Mouse (Mus musculus): ENCODE data around the gene Xbp1. TPM values are rescaled to one million over a fixed set of nuclear protein-coding genes. Genes with fewer than 3 reads are reported as not detected.
"Not testable (repeated sequence)": the region's sequence is repeated elsewhere in the genome, so short reads cannot be mapped to it uniquely, and the experiment has no call there.

Xbp1 gene
- polyA plus RNA-seq, 1 experiment from 2014 or later = 109 TPM

DNA sequence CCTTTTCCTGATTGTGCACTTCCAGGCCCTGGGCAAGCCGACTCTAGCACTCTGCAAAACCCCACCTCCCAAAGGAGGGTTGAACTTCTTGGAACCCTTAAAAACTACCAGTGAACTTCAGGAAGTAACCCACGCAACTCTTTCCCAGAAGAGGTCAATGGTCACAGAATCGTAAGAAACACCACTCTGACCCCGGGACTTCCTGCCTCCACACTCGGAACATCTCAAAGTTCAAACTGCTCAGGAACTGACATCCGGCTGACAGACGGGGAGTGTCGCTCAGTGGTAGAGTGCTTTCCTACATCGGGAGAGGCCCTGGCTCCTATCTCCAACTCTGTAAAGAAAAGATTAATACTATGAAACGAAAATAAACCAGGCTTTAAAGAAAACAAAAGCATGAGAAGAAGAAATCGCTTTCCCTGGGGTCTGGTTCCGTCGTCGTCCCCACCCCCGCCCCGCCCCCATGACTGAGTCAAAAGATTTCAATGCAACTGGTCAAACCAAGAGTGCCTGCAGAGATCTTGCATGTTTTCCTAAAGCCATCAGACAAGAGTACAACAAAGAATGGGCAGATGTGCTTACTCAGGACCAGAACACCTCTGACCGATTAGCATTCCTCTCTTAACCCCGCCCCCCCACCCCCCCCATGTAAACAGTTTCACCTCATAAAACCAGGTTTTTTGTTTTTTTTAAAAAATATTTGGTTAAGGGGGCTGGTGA is 14.4 kb upstream of the Xbp1 start:
- Histone ChIP-seq H3K9me3 (replicated peaks) (no peaks in the 10 kb centered on the region), H3K27ac (replicated peaks) (peak overlapping the region; percentile 66), H3K4me1 (replicated peaks) (peaks cover 39% of the 10 kb centered on the region), H3K4me3 (replicated peaks) (peak overlapping the region; percentile 40), H3K4me2 (peak overlapping the region; percentile 61), H3K27me3 (no peaks in the 10 kb centered on the region), H3K9ac (no peak overlapping the region), H3K36me3 (replicated peaks) (no peaks in the 10 kb centered on the region)
- peak; percentile 55 for ATAC-seq (ENCODE audit: insufficient read depth)
- WGBS (ENCODE audit: insufficient replicate concordance) = 7% methylated on average over 18 of the region's 18 CpGs

DNA sequence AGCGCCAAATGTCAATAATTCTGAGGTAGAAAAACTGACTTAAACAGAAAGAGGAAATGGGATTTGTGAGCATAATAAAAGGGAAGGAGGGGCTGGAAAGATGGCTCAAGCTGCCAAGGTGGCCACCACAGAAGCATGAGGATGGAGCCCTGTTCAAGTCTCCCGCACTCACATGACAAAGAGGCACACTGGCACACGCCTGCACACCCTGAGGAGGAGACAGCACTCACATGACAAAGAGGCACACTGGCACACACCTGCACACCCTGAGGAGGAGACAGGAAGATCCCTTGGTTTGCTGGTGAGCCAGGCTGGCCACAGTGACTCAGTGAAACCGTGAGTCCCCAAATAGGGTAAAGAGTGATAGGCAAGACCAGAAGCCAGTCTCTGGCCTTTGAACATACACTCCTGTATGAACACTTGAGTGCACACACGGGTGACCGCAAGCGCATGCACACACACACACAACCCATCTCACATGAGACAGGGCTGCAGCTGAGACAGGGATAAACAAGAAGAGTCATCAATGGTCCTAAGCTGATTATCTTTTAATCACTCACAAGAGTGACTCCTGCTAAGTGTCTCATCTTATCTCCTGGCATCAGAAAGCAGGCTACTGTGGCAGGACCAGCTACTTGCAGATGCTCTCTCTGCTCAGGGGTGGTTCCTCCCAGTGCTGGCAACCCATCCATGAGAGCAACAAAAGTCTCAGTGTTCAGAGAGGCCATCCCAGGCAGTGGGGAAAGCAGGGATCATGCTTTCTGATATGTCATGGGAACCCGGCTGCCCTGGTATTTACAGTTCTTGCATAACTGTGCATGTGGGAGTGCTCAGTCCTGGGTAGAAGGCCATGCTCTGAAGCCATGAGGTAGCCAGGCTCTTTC is 11.0 kb upstream of the Xbp1 start:
- ATAC-seq (ENCODE audit: insufficient read depth) = peak; percentile 40
- no peak overlapping the region for H3K9ac ChIP-seq
- no peak overlapping the region for H3K4me2 ChIP-seq
- H3K27ac ChIP-seq (replicated peaks) = peak overlapping the region; percentile 69
- no peak overlapping the region for H3K4me3 ChIP-seq (replicated peaks)
- WGBS (ENCODE audit: insufficient replicate concordance) = 50% methylated on average over 8 of the region's 8 CpGs
- no peaks in the 10 kb centered on the region for H3K9me3 ChIP-seq (replicated peaks)
- H3K4me1 ChIP-seq (replicated peaks) = peaks cover 30% of the 10 kb centered on the region
- H3K36me3 ChIP-seq (replicated peaks) = no peaks in the 10 kb centered on the region
- H3K27me3 ChIP-seq = no peaks in the 10 kb centered on the region

DNA sequence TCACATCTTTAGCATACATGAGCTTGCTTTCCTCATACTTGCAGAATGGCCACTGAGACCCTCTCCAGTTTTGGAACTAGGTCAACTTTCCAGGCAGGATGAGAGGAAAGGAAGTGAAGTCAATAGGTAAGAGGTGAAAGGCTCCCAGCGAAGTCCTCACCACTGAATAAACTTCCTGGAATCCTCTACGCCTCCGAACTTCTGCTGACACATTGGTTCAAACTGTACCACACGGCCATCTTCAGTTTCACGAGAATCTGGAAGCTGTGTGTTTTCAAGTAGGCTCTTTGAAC is 10.4 kb upstream of the Xbp1 start:
- Histone ChIP-seq H3K9ac (no peak overlapping the region), H3K4me1 (replicated peaks) (peaks cover 30% of the 10 kb centered on the region), H3K27ac (replicated peaks) (peak overlapping the region; percentile 69), H3K27me3 (no peaks in the 10 kb centered on the region), H3K36me3 (replicated peaks) (no peaks in the 10 kb centered on the region), H3K4me3 (replicated peaks) (no peak overlapping the region), H3K9me3 (replicated peaks) (no peaks in the 10 kb centered on the region), H3K4me2 (no peak overlapping the region)
- 55% methylated on average over 5 of the region's 5 CpGs for WGBS (ENCODE audit: insufficient replicate concordance)
- ATAC-seq (ENCODE audit: insufficient read depth) = no peak

DNA sequence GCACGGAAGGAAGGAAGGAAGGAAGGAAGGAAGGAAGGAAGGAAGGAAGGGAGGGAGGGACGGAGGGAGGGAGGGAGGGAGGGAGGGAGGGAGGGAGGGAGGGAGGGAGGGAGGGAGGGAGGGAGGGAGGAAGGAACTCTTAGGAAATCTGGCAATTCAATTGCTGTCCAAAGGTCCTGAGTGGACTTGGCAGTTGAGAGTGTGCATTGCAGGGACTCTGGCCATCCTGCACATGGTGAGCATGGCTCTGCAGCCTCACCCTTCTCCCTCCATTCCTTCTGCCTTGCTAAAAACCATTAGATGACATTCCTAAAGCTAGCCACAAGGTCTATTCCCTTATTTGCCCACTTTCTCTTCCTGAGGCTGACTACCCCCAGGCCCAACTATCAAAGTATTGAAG is 9.8 kb upstream of the Xbp1 start:
- H3K4me3 ChIP-seq (replicated peaks); H3K4me2 ChIP-seq; H3K36me3 ChIP-seq (replicated peaks); ATAC-seq (ENCODE audit: insufficient read depth); H3K9ac ChIP-seq; H3K27me3 ChIP-seq; H3K9me3 ChIP-seq (replicated peaks): not testable (repeated sequence)
- WGBS (ENCODE audit: insufficient replicate concordance) = no CpG with 5 or more reads among the region's 2 CpGs
- H3K4me1 ChIP-seq (replicated peaks) = peaks cover 27% of the 10 kb centered on the region
- 0 out of 2 replicates have a peak overlapping the region, but pooled peaks have one; percentile 0 for H3K27ac ChIP-seq (replicated peaks)

DNA sequence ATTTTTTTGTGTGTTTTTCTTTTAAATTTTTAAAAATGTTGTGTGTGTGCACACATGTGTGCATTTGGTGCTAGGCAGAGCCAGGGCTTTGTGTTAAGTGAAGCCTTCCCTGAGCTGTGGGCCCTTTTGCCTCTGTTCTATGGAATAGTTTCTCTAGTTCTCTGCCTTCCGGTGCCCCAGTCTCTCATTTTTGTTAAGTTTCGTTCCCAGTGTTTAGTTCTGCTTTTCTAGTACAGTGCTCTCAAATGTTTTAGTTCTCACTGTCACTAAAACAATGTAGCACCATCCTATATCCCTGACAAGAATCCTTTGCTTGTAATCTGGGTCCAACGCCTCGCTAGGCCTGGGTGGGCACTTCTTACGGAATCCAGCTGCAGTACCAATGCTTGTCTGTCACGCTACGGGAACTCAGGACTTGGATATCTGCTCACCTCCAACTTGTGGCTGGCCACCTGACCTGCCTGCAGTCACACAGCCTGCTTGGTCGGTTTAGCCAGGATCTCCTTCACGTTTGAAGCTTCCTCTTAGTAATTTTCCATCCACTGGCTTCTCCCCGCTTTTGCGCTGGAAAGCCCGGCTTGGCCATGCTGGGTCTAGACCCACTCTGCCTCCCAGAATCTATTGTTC is 8.2 kb upstream of the Xbp1 start:
- Histone ChIP-seq H3K36me3 (replicated peaks) (no peaks in the 10 kb centered on the region), H3K27me3 (0 out of 2 replicates have a peak, but pooled peaks cover 4% of the 10 kb centered on the region), H3K9me3 (replicated peaks) (no peaks in the 10 kb centered on the region), H3K9ac (no peak overlapping the region), H3K27ac (replicated peaks) (peak overlapping the region; percentile 26; the same call in 1 of the 2 replicates), H3K4me3 (replicated peaks) (no peak overlapping the region), H3K4me1 (replicated peaks) (peaks cover 21% of the 10 kb centered on the region), H3K4me2 (no peak overlapping the region)
- no peak for ATAC-seq (ENCODE audit: insufficient read depth)
- 47% methylated on average over 12 of the region's 12 CpGs for WGBS (ENCODE audit: insufficient replicate concordance)

DNA sequence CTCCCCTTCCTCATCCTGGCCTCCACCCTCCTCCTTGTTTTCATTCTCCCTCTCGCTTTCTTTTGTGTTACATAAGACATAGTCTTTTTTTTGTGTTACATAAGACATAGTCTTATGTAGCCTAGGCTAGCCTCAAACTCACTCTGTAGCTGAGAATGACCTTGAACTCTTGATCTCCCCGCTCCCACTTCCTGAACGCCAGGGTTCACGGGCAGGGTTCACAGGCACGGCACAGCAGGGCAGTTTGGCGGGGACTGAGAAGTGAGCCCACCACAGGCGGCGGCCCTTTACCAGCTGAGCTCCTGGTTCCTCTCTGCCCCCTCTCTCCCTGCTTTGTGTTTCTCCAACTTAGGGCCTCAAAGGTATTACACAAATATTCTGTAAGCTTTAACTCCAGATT is 7.5 kb upstream of the Xbp1 start:
- Histone ChIP-seq H3K9ac (no peak overlapping the region), H3K27me3 (0 out of 2 replicates have a peak, but pooled peaks cover 4% of the 10 kb centered on the region), H3K9me3 (replicated peaks) (no peaks in the 10 kb centered on the region), H3K27ac (replicated peaks) (0 out of 2 replicates have a peak overlapping the region, but pooled peaks have one; percentile 26), H3K36me3 (replicated peaks) (no peaks in the 10 kb centered on the region), H3K4me1 (replicated peaks) (peaks cover 21% of the 10 kb centered on the region), H3K4me3 (replicated peaks) (no peak overlapping the region), H3K4me2 (no peak overlapping the region)
- no peak for ATAC-seq (ENCODE audit: insufficient read depth)
- WGBS (ENCODE audit: insufficient replicate concordance) = 80% methylated on average over 8 of the region's 8 CpGs

DNA sequence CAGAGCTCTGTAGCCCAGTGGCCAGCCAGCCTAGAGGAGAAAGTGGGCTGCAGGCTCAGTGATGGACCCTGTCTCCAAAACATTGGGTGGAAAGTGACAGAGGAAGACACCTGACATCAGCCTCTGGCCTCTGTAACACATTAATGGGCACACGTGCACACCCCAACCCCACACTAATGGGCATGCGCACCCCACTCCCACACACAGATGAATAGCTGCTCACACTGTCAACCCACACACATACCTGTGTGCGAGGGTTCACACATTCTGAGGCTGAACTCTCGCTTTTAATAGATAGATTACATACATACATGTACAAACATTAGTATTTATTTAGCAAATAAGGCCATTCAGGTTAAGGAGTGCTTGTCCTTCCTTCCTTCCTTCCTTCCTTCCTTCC is 6.4 kb upstream of the Xbp1 start:
- H3K4me3 ChIP-seq (replicated peaks) = no peak overlapping the region
- 81% methylated on average over 4 of the region's 4 CpGs for WGBS (ENCODE audit: insufficient replicate concordance)
- ATAC-seq (ENCODE audit: insufficient read depth) = no peak
- no peak overlapping the region for H3K4me2 ChIP-seq
- no peaks in the 10 kb centered on the region for H3K36me3 ChIP-seq (replicated peaks)
- H3K9ac ChIP-seq = no peak overlapping the region
- no peak overlapping the region for H3K27ac ChIP-seq (replicated peaks)
- H3K27me3 ChIP-seq = 0 out of 2 replicates have a peak, but pooled peaks cover 4% of the 10 kb centered on the region
- H3K9me3 ChIP-seq (replicated peaks) = no peaks in the 10 kb centered on the region
- peaks cover 19% of the 10 kb centered on the region for H3K4me1 ChIP-seq (replicated peaks)

DNA sequence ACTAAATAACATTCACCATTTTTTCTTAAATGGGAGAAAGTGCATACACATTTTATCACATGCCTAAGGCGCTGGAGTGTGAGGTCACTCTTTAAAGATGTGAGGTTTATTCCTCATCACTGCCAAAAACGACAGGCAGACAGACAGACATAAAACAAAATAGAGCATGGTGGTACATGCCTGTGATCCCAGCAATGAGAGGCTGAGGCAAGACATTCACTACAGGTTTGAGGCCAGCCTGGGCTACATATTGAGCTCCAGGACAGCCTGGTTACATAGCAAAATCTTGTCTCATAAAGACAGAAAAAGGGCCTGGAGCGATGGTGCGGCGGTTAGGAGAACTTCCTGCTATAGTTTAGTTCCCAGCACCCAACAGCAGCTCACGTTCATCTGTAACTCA is 5.3 kb upstream of the Xbp1 start:
- Histone ChIP-seq H3K4me1 (replicated peaks) (peaks cover 14% of the 10 kb centered on the region), H3K27me3 (0 out of 2 replicates have a peak, but pooled peaks cover 4% of the 10 kb centered on the region), H3K36me3 (replicated peaks) (no peaks in the 10 kb centered on the region), H3K4me2 (no peak overlapping the region), H3K27ac (replicated peaks) (no peak overlapping the region), H3K9me3 (replicated peaks) (no peaks in the 10 kb centered on the region), H3K4me3 (replicated peaks) (no peak overlapping the region), H3K9ac (no peak overlapping the region)
- WGBS (ENCODE audit: insufficient replicate concordance) = 54% methylated on average over 6 of the region's 6 CpGs
- ATAC-seq (ENCODE audit: insufficient read depth) = no peak

DNA sequence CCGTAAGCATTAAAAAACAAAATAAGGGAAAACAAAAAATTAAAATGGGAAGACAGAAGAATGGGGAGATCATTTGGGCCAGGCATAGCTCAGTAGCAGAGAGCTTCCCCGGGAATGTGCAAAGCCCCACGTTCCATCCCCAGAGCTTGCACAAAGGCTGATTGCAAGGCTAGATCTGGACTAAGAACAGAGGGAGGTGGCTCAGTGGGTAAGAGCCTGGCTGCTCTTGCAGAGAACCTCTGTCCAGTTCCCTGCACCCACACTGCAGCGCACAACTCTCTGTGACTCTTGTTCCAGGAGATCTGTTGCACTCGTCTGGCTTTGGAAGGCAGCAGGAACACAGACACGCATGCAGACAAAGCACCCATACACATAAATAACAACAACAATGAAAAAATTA is 4.8 kb upstream of the Xbp1 start:
- no peaks in the 10 kb centered on the region for H3K36me3 ChIP-seq (replicated peaks)
- H3K9me3 ChIP-seq (replicated peaks) = no peaks in the 10 kb centered on the region
- ATAC-seq (ENCODE audit: insufficient read depth) = no peak
- 0 out of 2 replicates have a peak, but pooled peaks cover 4% of the 10 kb centered on the region for H3K27me3 ChIP-seq
- H3K4me1 ChIP-seq (replicated peaks) = peaks cover 16% of the 10 kb centered on the region
- WGBS (ENCODE audit: insufficient replicate concordance) = 71% methylated on average over 6 of the region's 6 CpGs
- no peak overlapping the region for H3K4me2 ChIP-seq
- no peak overlapping the region for H3K9ac ChIP-seq
- H3K4me3 ChIP-seq (replicated peaks) = no peak overlapping the region
- H3K27ac ChIP-seq (replicated peaks) = no peak overlapping the region

DNA sequence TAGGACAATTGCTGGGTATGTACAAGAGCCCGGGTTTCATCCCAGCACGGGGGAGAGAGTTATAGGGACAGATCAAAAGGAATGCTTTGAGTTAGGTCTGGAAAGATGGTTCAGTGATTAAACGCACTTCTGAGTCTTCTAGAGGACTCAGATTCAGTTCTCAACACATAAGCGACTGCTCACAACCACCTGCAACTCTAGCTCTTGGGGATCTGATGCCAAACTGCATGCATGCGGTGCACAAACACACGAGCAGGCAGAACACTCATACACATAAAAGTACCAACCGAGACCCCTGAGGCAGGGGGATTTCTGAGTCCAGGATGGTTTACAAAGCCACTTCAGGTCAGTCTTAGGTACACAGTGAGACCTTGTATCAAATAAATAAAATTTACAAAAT is 4.3 kb upstream of the Xbp1 start:
- Histone ChIP-seq H3K4me3 (replicated peaks) (no peak overlapping the region), H3K27ac (replicated peaks) (no peak overlapping the region), H3K27me3 (0 out of 2 replicates have a peak, but pooled peaks cover 4% of the 10 kb centered on the region), H3K9me3 (replicated peaks) (no peaks in the 10 kb centered on the region), H3K9ac (no peak overlapping the region), H3K36me3 (replicated peaks) (no peaks in the 10 kb centered on the region), H3K4me2 (no peak overlapping the region), H3K4me1 (replicated peaks) (peaks cover 12% of the 10 kb centered on the region)
- ATAC-seq (ENCODE audit: insufficient read depth) = no peak
- 71% methylated on average over 7 of the region's 7 CpGs for WGBS (ENCODE audit: insufficient replicate concordance)

DNA sequence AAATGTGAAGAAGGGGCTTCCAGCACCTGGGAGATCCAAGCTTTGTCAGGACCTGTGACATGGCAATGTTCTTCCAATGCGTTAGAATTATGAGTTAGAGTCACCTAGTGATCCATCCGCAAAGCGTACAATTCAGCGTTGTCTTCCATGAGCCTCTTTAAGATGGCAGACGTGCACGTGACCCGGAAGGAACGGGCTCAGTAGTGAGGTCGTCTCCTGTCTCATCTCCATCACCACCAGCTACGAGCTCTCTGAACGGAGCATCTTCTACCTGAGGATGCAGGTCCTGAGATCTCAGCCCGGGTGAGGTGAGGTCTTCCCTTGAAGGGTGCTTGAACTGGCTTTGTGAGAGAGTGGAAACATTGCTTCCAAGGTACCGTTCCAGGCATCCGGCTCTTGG is 3.8 kb upstream of the Xbp1 start:
- no peak for ATAC-seq (ENCODE audit: insufficient read depth)
- no peaks in the 10 kb centered on the region for H3K9me3 ChIP-seq (replicated peaks)
- no peak overlapping the region for H3K4me3 ChIP-seq (replicated peaks)
- no peak overlapping the region for H3K27ac ChIP-seq (replicated peaks)
- 0 out of 2 replicates have a peak, but pooled peaks cover 4% of the 10 kb centered on the region for H3K27me3 ChIP-seq
- H3K4me1 ChIP-seq (replicated peaks) = peaks cover 11% of the 10 kb centered on the region
- H3K4me2 ChIP-seq = no peak overlapping the region
- 85% methylated on average over 14 of the region's 14 CpGs for WGBS (ENCODE audit: insufficient replicate concordance)
- H3K9ac ChIP-seq = no peak overlapping the region
- no peaks in the 10 kb centered on the region for H3K36me3 ChIP-seq (replicated peaks)

Data from liver, embryonic 15.5 days (tissue).